Mouse (Mus musculus) thymus, adult 2 months (tissue): ENCODE measurements around the gene Maats1. TPM values are rescaled to one million over a fixed set of nuclear protein-coding genes. Genes with fewer than 3 reads are reported as not detected.

ENCODE experiments used
- DNase-seq: peaks from one replicate; pipeline ENCODE4 v3.0.0; 2021
- H3K27ac ChIP-seq: fragments of 200-500 bp; 2 replicates; pipeline ENCODE4 v1.5.1; 2012; ENCODE audit warnings: low read length, control low read depth; ENCODE audit not compliant: control insufficient read depth, insufficient read depth
- H3K27me3 ChIP-seq: fragments of 200-500 bp; 2 replicates; pipeline ENCODE4 v1.6.1; 2012; ENCODE audit warnings: mild to moderate bottlenecking, low read length, moderate library complexity, mixed read lengths; ENCODE audit not compliant: control insufficient read depth, insufficient read depth
- H3K36me3 ChIP-seq: fragments of 200-500 bp; 2 replicates; pipeline ENCODE4 v1.6.1; 2012; ENCODE audit warnings: mild to moderate bottlenecking, low read length, moderate library complexity; ENCODE audit not compliant: control insufficient read depth, insufficient read depth
- H3K4me1 ChIP-seq: fragments of 200-500 bp; replicated peaks from 2 replicates; pipeline ENCODE4 v1.6.1; 2012; ENCODE audit warnings: low read length; ENCODE audit not compliant: control insufficient read depth, insufficient read depth
- H3K4me3 ChIP-seq: fragments of 200-500 bp; 2 replicates; pipeline ENCODE4 v1.5.1; 2012; ENCODE audit warnings: mild to moderate bottlenecking, low read length, control low read depth, moderate library complexity; ENCODE audit not compliant: control insufficient read depth, insufficient read depth
- CTCF ChIP-seq: fragments of 200-500 bp; IDR thresholded peaks from 2 replicates; pipeline ENCODE4 v1.5.1; 2012; ENCODE audit warnings: mild to moderate bottlenecking, control low read depth, low read length, moderate library complexity, borderline replicate concordance; ENCODE audit not compliant: control insufficient read depth, poor library complexity, insufficient read depth; ENCODE audit errors: extremely low read depth
- POLR2A ChIP-seq: fragments of 200-500 bp; IDR thresholded peaks from 2 replicates; pipeline ENCODE4 v1.6.1; 2012; ENCODE audit warnings: mild to moderate bottlenecking, low read length, control low read depth, moderate library complexity; ENCODE audit not compliant: control insufficient read depth, poor library complexity, insufficient read depth; ENCODE audit errors: extremely low read depth
- WGBS: fragments of 180-500 bp; shearing (Covaris S2); methylation state at CpG from one replicate; pipeline ENCODE4 v1.1.7; 2018; 5-methylcytosine and 5-hydroxymethylcytosine counted together
- polyA plus RNA-seq: library from polyadenylated mRNA; depleted of rRNA; stranded (reverse); fragments of >200 nt; gene quantifications from 2 replicates; pipeline ENCODE4 v1.2.3, GENCODE M21; 2012

Maats1 gene
- polyA plus RNA-seq, 1 experiment, result 0.12 TPM

- Histone ChIP-seq H3K27me3 (no peaks in the 10 kb centered on the region), H3K27ac (no peak within 1 kb of the TSS), H3K36me3 (no peaks in the 10 kb centered on the region), H3K4me3 (no peak within 1 kb of the TSS), H3K4me1 (no peaks in the 10 kb centered on the region; the same call in 1 of the 2 replicates)
- TF ChIP-seq POLR2A (no peak), CTCF (no peak)
- no peak for DNase-seq
- WGBS, result 84% methylated on average over 10 of the region's 10 CpGs
Measured at GRCm38 (mm10) chr16:38361933-38362332, 20.0 kb upstream of the Maats1 start, which contains the start of gene Popdc2. TSS of gene Popdc2 (plus strand) at chr16:38362209.

DNA sequence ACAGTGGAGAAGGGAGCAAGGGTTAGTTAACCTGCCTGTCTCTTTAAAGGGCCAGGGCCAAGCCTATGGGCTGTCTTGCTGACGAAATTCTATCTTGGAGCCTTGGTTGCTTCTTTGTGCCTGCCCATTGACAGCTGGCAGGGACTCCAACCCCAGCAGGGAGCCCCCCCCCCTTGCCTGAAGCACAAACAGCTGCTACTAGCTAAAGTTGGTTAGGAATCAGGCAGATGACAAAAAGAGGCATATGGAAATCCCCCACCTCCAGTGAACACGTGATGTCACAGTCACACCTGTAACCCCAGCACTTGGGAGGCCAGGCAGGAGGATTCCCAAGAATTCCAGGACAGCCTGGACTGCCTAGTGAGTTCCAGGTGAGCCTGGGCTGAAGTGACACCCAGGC lies 18.4 kb upstream of the Maats1 start:
- TF ChIP-seq CTCF, result no peak
- no peak for TF ChIP-seq POLR2A
- no peak overlapping the region for H3K27ac ChIP-seq
- no peaks in the 10 kb centered on the region for H3K36me3 ChIP-seq
- no peaks in the 10 kb centered on the region; the same call in 1 of the 2 replicates for H3K4me1 ChIP-seq
- H3K27me3 ChIP-seq, result no peaks in the 10 kb centered on the region
- WGBS, result 74% methylated on average over 2 of the region's 2 CpGs
- H3K4me3 ChIP-seq, result no peak overlapping the region
- DNase-seq, result no peak

- WGBS, result 75% methylated on average over 3 of the region's 3 CpGs
- no peaks in the 10 kb centered on the region for H3K27me3 ChIP-seq
- H3K36me3 ChIP-seq, result no peaks in the 10 kb centered on the region
Measured at GRCm38 (mm10) chr16:38359857-38360256, 17.9 kb upstream of the Maats1 start.

DNA sequence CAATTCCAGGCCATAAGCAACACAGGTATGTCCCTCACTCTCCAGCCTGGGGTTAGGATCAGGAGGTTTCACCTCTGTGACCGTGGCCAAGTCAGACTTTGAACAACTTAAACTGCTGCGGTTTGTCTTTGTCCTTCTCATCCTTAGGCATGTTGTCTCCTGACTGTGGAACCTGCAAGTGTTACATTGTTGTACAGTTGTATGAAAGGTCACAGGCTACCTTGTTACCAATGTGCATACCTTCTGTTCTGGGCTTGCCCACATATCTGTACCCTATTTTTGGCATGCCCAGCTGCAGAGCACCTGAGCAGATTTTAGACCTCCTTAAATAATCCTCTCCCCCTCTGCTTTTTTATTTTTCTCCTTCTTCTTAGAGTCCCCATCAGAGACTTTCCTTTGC lies 17.3 kb upstream of the Maats1 start:
- H3K36me3 ChIP-seq, result no peaks in the 10 kb centered on the region
- no peak for TF ChIP-seq POLR2A
- no peak for TF ChIP-seq CTCF
- no peaks in the 10 kb centered on the region for H3K27me3 ChIP-seq
- H3K4me3 ChIP-seq, result no peak overlapping the region
- no peak for DNase-seq
- no peak overlapping the region for H3K27ac ChIP-seq
- no peaks in the 10 kb centered on the region; the same call in 1 of the 2 replicates for H3K4me1 ChIP-seq
- 95% methylated on average over 2 of the region's 2 CpGs for WGBS

More at GRCm38 (mm10) chr16:38359857-38360256, 17.9 kb upstream of the Maats1 start:
- no peak for TF ChIP-seq CTCF
- no peak for TF ChIP-seq POLR2A
- Histone ChIP-seq H3K27ac (no peak overlapping the region), H3K4me3 (no peak overlapping the region), H3K4me1 (no peaks in the 10 kb centered on the region; the same call in 1 of the 2 replicates)
- DNase-seq, result no peak

- Histone ChIP-seq H3K27me3 (no peaks in the 10 kb centered on the region), H3K4me1 (no peaks in the 10 kb centered on the region; the same call in 1 of the 2 replicates), H3K36me3 (no peaks in the 10 kb centered on the region), H3K27ac (no peak overlapping the region), H3K4me3 (no peak overlapping the region)
- no peak for DNase-seq
- WGBS, result 94% methylated on average over 6 of the region's 6 CpGs
- TF ChIP-seq POLR2A, result no peak
- TF ChIP-seq CTCF, result no peak
Measured at GRCm38 (mm10) chr16:38358256-38358812, 16.4 kb upstream of the Maats1 start.

GRCm38 (mm10) chr16:38354185-38354913 lies 12.4 kb upstream of the Maats1 start:
- Histone ChIP-seq H3K27me3 (no peaks in the 10 kb centered on the region), H3K36me3 (peaks cover 32% of the 10 kb centered on the region), H3K4me3 (no peak overlapping the region), H3K4me1 (no peaks in the 10 kb centered on the region), H3K27ac (no peak overlapping the region)
- DNase-seq, result no peak
- TF ChIP-seq POLR2A (no peak), CTCF (no peak)
- 75% methylated on average over 5 of the region's 5 CpGs for WGBS
